Mouse (Mus musculus) megakaryocyte, embryonic 14.5 days (primary cell): ENCODE measurements at regions not wholly inside any gene's neighbourhood (a gene's known extent, or its start where the extent isn't known, plus 50 kb on each side); places are given as distances from the start of the nearest gene placed in this dataset.

Experiments used
- H3K27me3 ChIP-seq: replicated peaks from 2 replicates; pipeline ENCODE3; 2012; ENCODE audit warnings: inconsistent platforms
- H3K36me3 ChIP-seq: replicated peaks from 2 replicates; pipeline ENCODE3; 2012; ENCODE audit warnings: low read length, inconsistent platforms, mixed read lengths
- H3K4me1 ChIP-seq: 2 replicates; pipeline ENCODE4 v1.6.1; 2012; ENCODE audit warnings: inconsistent platforms
- H3K4me3 ChIP-seq: replicated peaks from 2 replicates; pipeline ENCODE3; 2012; ENCODE audit warnings: moderate library complexity, mild to moderate bottlenecking, inconsistent platforms
- H3K9me3 ChIP-seq: 2 replicates; pipeline ENCODE4 v1.6.1; 2012; ENCODE audit warnings: inconsistent platforms
- FLI1 ChIP-seq: IDR thresholded peaks from 2 replicates; pipeline ENCODE4 v1.6.1; 2012; ENCODE audit warnings: low read length, inconsistent platforms, mixed read lengths
- GATA1 ChIP-seq: IDR thresholded peaks from 3 replicates; pipeline ENCODE4 v1.6.1; 2012; ENCODE audit warnings: mixed read lengths, low read length, inconsistent platforms, borderline replicate concordance

DNA sequence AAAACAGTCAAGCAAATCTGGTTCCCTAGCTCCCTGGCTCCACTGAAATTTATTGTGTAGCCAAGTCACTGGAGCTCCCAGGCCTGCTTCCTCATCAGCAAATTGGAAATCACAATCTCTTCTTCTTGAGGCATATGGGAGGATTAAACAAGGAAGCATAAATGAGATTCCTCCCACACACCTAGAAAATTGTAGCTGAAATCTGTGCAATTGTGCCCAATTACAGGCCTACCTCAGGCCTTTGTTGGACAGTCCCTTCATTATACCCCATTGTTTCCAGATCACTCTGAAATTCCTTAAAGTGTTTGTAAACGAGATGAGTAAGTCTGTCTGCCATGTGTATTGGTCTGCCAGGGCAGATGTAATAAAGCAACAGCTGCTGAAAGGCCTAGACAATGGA is 326.8 kb upstream of the Zfp703 start:
- H3K36me3 ChIP-seq: no peaks in the 10 kb centered on the region
- H3K4me3 ChIP-seq: no peak overlapping the region
- no peaks in the 10 kb centered on the region for H3K27me3 ChIP-seq
- peaks cover 9% of the 10 kb centered on the region for H3K9me3 ChIP-seq
- H3K4me1 ChIP-seq: no peaks in the 10 kb centered on the region
- no peak for TF ChIP-seq GATA1
- TF ChIP-seq FLI1: no peak

DNA sequence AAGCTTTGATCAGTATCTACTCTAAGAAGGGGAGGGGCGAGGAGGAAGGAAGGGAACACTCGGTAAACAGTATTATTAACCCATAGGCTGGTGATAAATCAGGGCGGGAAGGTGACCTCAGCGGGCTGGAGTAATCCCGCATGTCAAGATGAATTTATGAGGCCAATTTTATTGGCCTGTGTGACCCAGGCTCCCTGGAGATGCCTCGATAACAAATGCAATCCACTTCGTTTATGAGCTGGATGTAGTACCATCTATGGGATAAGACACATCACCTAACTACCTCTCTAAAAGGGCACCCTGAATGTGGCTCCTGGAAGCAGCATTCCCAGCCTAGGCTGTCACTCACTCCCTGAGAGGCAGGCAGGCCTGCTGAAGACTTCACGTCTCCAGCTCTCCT is 321.2 kb upstream of the Zfp703 start:
- Histone ChIP-seq H3K4me1 (no peaks in the 10 kb centered on the region), H3K9me3 (peaks cover 12% of the 10 kb centered on the region), H3K36me3 (no peaks in the 10 kb centered on the region), H3K27me3 (no peaks in the 10 kb centered on the region), H3K4me3 (no peak overlapping the region)
- TF ChIP-seq FLI1 (no peak), GATA1 (no peak)

DNA sequence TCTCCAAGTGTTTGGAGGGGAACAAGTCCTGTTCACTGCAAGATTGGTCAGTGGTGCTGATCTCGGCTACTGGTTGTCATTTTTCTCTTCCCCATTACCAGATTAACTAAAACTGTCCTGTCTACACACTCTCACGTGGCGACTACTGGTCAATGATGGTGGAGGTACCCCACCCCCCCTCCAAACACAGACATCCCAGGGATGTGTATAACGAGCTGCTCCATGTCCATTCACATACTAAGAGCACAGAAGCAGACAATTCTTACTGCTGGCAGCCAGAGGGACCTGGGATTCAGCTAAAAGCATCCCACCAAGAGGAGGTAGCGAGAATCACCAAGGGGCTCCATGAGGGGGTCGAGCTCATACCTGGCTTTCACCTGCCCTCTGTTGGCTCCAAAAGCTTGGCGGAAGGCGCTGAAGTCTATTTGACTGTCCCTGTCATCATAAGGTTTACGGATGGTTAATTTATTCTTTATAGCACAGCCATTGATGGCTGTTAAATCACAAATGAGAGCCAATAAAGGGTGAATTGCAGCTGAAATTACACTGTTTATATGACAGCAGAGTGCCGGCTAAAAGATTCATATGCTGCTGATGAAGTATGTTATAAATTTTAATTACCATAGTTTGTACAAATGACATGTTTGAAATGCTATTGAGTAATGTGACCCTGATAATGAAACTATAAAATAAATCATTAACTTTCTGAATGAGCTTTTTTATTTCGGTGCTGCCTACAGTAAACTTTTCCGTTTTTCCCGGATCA is 320.6 kb upstream of the Zfp703 start:
- H3K9me3 ChIP-seq: peaks cover 12% of the 10 kb centered on the region
- no peak overlapping the region for H3K4me3 ChIP-seq
- TF ChIP-seq FLI1: no peak
- TF ChIP-seq GATA1: no peak
- H3K27me3 ChIP-seq: no peaks in the 10 kb centered on the region
- no peaks in the 10 kb centered on the region for H3K36me3 ChIP-seq
- H3K4me1 ChIP-seq: no peaks in the 10 kb centered on the region

DNA sequence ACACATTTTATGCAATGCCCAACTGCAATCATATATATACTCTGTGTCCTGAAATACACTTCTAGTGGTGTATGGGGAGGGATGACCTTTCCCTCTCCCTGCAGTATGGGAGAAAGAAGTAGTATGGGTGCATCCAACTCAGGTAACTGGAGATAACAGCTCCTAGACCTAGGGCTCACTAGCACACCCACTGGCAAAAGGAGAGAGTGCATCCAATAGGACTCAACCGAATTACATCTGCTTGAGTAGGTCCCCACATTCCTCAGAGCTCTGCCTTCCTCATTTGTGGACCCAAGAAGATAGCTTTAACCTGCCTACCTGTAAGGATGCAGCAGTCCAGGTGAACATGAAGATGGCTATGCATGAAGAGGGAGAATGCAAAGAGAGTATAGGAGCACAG is 317.7 kb upstream of the Zfp703 start:
- Histone ChIP-seq H3K4me1 (no peaks in the 10 kb centered on the region), H3K27me3 (no peaks in the 10 kb centered on the region), H3K4me3 (no peak overlapping the region), H3K36me3 (no peaks in the 10 kb centered on the region), H3K9me3 (peaks cover 18% of the 10 kb centered on the region)
- TF ChIP-seq GATA1: no peak
- no peak for TF ChIP-seq FLI1

DNA sequence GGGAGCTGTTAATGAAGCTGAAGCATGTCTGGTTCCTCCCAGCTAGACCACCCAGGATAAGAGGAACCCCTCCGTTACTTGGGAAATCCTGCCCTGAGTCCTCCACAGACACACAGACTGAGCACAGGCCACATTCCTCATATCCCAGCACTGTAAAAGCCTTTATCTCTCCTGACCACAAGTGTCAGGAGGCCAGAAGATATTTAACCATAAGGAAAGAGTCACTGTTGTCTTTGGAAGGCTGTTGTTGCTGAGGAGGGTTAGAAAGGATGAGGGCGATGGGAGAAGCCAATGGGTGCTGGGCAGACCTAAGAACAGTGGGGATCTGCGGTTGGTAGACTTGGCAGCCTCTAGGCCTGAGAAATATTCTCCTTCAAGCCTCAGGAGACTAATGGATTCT is 307.6 kb upstream of the Zfp703 start:
- H3K4me3 ChIP-seq: no peak overlapping the region
- no peaks in the 10 kb centered on the region for H3K27me3 ChIP-seq
- H3K9me3 ChIP-seq: peaks cover 44% of the 10 kb centered on the region
- H3K4me1 ChIP-seq: no peaks in the 10 kb centered on the region
- TF ChIP-seq FLI1: no peak
- no peak for TF ChIP-seq GATA1
- no peaks in the 10 kb centered on the region for H3K36me3 ChIP-seq

DNA sequence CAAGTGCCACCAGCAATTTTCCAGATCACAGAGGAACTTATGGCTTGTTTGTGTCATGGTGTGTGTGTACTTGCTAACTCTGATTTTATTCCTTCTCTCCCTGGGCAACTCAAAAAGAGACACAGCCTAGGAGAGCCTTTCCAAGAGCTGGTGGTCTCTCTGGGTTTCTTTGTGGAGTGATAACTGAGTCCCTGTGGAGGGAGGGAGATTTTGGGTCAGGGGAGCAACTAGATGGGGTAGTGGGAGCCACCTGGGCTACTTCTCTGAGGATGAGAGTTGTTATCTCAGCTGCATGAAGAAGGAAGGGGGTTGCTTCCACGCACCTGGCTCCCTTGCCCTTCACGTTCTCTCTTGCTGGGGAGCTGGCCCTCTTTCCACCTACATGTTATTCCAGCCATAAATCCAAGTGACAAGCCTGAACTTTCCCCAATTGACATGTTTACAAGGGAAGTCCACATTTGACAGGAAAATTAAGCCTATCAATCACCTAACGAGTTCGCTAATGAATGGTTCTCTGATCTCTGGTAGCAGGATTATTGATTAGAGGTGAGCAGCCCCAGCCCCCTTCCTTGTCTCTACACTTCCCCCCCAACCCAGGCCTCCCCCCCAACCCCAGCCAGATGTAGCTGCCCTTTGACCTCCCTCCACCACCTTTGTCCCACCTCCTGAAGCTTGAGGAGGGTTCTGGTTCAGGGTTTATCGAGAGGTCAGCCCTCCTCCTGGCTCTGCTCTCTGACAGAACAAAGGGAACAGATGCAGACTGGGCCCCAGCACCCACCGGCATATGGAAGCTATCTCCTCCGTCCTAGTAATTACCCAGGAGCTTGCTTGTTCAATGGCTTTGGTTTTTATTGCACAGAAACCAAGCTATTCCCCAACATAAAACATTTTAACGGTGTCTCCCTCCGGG is 304.4 kb upstream of the Zfp703 start:
- TF ChIP-seq GATA1: no peak
- TF ChIP-seq FLI1: no peak
- Histone ChIP-seq H3K4me3 (no peak overlapping the region), H3K9me3 (peaks cover 33% of the 10 kb centered on the region), H3K4me1 (no peaks in the 10 kb centered on the region), H3K36me3 (no peaks in the 10 kb centered on the region), H3K27me3 (no peaks in the 10 kb centered on the region)

DNA sequence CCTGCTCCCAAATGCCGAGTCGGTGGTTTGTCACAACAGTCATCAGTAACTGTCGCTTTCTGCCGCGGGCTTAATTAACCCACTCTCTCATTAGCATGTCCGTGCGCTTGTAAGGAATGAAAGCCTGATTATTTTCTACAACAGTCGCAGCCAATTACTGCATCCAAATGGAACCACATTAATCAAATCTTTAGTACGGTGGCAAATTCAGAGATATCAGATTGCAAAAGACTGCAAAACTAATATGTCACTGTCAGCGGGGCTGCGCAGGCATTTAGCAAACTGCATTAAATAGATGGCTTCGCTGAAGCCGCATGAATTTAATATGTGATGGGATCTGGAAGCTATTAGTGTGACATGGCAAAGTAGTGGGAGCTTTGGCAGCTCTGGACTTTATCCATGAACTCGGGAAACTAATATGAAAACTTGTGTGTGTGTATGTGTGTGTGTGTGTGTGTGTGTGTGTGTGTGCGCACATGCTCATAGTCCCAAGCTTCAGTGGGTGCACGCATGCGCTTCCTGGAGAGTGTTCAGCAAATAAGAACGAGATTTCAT is 299.5 kb upstream of the Zfp703 start:
- H3K36me3 ChIP-seq: no peaks in the 10 kb centered on the region
- no peak overlapping the region for H3K4me3 ChIP-seq
- H3K27me3 ChIP-seq: no peaks in the 10 kb centered on the region
- peaks cover 7% of the 10 kb centered on the region; the same call in 1 of the 2 replicates for H3K9me3 ChIP-seq
- no peaks in the 10 kb centered on the region for H3K4me1 ChIP-seq
- TF ChIP-seq FLI1: no peak
- TF ChIP-seq GATA1: no peak

DNA sequence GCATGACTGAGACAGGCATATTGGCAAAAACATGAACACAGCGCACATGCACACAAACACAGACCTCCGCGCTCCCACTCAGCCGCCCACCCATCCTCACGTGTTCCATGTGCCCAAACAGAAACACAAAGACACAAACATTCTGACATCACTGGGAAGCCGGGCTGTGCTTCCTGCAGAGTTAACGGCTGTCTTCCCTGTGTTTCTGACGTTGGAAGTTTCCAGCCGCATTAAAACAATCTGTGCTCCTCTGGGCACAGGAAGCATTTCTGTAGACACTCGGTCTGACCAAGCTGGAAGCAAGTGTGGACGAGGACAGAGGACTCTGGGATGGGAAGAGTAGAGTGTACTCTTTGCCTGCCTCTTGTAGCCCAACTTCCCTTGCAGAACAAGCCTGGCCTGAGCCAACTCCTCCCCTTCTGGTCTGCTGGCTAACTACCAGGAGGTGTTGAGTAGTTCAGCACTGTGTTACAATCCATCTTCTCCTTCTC is 296.2 kb upstream of the Zfp703 start:
- TF ChIP-seq FLI1 (no peak), GATA1 (no peak)
- Histone ChIP-seq H3K9me3 (no peaks in the 10 kb centered on the region), H3K27me3 (no peaks in the 10 kb centered on the region), H3K36me3 (no peaks in the 10 kb centered on the region), H3K4me3 (no peak overlapping the region), H3K4me1 (no peaks in the 10 kb centered on the region)

DNA sequence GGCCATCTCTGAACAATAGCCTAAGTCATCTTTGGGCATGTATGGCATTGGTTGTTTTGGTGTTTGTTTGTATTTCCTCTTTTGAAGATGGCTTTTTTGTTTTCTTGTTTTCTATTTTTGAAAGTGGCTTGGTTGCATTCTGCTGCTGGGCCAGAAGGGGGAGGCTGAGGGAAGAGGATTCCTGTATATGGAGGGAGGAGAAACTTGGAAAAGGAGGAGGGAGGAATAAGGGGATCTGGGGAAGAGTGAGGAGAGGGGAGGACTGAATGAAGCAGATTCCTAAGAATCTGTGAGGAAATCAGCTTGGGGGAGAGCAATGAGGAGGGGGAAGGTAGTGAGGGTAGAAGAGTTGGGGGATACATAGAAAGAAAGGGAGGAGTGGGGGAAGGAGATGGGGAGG is 290.0 kb upstream of the Zfp703 start:
- TF ChIP-seq FLI1 (no peak), GATA1 (no peak)
- Histone ChIP-seq H3K27me3 (no peaks in the 10 kb centered on the region), H3K4me1 (no peaks in the 10 kb centered on the region), H3K4me3 (no peak overlapping the region), H3K9me3 (peaks cover 3% of the 10 kb centered on the region; the same call in 1 of the 2 replicates), H3K36me3 (no peaks in the 10 kb centered on the region)

DNA sequence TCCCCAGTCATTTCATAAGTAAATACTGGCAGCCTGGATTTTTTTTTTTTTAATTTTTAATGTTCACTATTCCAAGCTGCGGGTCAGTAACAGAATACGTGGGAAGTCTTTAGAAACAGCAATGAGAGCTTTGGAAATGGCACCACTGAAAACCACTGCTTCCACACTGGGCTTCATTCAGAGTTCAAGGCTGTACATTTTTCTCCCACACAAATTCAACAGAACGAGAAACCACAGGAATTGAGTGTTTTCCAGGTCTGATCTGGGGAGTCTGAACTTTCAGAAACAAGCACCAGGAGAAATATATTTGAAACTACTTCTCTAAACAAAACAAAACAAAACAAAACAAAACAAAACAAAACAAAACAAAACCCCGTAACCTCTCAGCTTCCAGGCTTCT is 289.1 kb upstream of the Zfp703 start:
- no peak overlapping the region for H3K4me3 ChIP-seq
- no peaks in the 10 kb centered on the region for H3K36me3 ChIP-seq
- H3K27me3 ChIP-seq: no peaks in the 10 kb centered on the region
- H3K9me3 ChIP-seq: peaks cover 3% of the 10 kb centered on the region; the same call in 1 of the 2 replicates
- H3K4me1 ChIP-seq: no peaks in the 10 kb centered on the region
- TF ChIP-seq FLI1: no peak
- TF ChIP-seq GATA1: no peak
